In genomic region chr19:10297041-10297503, GRCm38 (mm10) we compare ENCODE assay signal across 8 mouse cellular contexts. TPM values are rescaled to one million over a fixed set of nuclear protein-coding genes. Genes with fewer than 3 reads are reported as not detected.
A peak's percentile ranks its signal among the peaks of the same experiment; 100 is the strongest.
DNase-seq lines count a peak whose midpoint lies in the region; ATAC-seq and TF ChIP-seq lines count a peak whose summit lies in the region.
"Had no signal": no experiment of that assay in that cellular context is flagged by ENCODE, and none has a peak within 500 bp of the region (broad histone marks: within the 10 kb centered on the region; RNA-seq: fewer than 3 reads in every experiment).

No protein-coding gene starts in this region.

- H3K4me1 ChIP-seq in forebrain, embryonic 12.5 days: peaks cover 35% of the 10 kb centered on the region
- H3K4me1 ChIP-seq in liver, embryonic 13.5 days (replicated peaks): peaks cover 15% of the 10 kb centered on the region; the same call in 1 of the 2 replicates
- peaks cover 30% of the 10 kb centered on the region for H3K4me1 ChIP-seq in testis, adult 2 months (ENCODE audit: control insufficient read depth, insufficient read depth, low read length)

- no peak for ATAC-seq in forebrain, embryonic 12.5 days (ENCODE audit: low FRiP score)
- 0 out of 2 replicates have a peak, but pooled peaks have one; percentile 41 for ATAC-seq in liver, embryonic 13.5 days (ENCODE audit: low read depth)

- no peak overlapping the region for H3K27ac ChIP-seq in forebrain, embryonic 12.5 days
- peak overlapping the region; percentile 43 for H3K27ac ChIP-seq in liver, embryonic 13.5 days
- H3K27ac ChIP-seq in testis, adult 2 months (ENCODE audit: control insufficient read depth, insufficient read depth, low read depth, low read length): peak overlapping the region; percentile 37; the same call in 1 of the 2 replicates
- H3K27ac ChIP-seq: macrophage had no signal

- peaks cover 7% of the 10 kb centered on the region; the same call in 1 of the 2 replicates for H3K27me3 ChIP-seq in forebrain, embryonic 12.5 days
- peaks cover 28% of the 10 kb centered on the region for H3K27me3 ChIP-seq in liver, embryonic 13.5 days
- no peaks in the 10 kb centered on the region for H3K27me3 ChIP-seq in testis, adult 2 months (ENCODE audit: control insufficient read depth, insufficient read depth, low read length)

- 39% methylated on average over 8 of the region's 8 CpGs for WGBS in forebrain, embryonic 12.5 days
- WGBS in liver, embryonic 13.5 days (ENCODE audit: insufficient replicate concordance): 35% methylated on average over 8 of the region's 8 CpGs

- peak; percentile 50 to 72 for DNase-seq in urinary bladder, adult 18-20 months (ENCODE audit: low spot score in 2 of 2)
- DNase-seq in urinary bladder, adult 2 months (ENCODE audit: low spot score): no peak
- peak; percentile 57 to 75 for DNase-seq in heart, postnatal 36 days
- DNase-seq in liver, embryonic 13.5 days: no peak
- no peak for DNase-seq in retina, embryonic 14.5 days (ENCODE audit: low spot score)

- no peak overlapping the region for H3K4me3 ChIP-seq in forebrain, embryonic 12.5 days (replicated peaks)
- no peak overlapping the region for H3K4me3 ChIP-seq in liver, embryonic 13.5 days (replicated peaks)
- no peak overlapping the region for H3K4me3 ChIP-seq in testis, adult 2 months (ENCODE audit: control insufficient read depth, low read depth, low read length)

- TF ChIP-seq POLR2A in testis, adult 2 months (IDR thresholded peaks at IDR 0.05; ENCODE audit: control insufficient read depth, low read depth, low read length): no peak

- peak overlapping the region; percentile 13; the same call in 1 of the 2 replicates for H3K9ac ChIP-seq in forebrain, embryonic 12.5 days
- no peak overlapping the region for H3K9ac ChIP-seq in liver, embryonic 13.5 days

- no peaks in the 10 kb centered on the region for H3K9me3 ChIP-seq in forebrain, embryonic 12.5 days
- H3K9me3 ChIP-seq in liver, embryonic 13.5 days (replicated peaks): no peaks in the 10 kb centered on the region

- intact Hi-C loops in heart, postnatal 36 days (cut with DNase I): no loop called here

- H3K36me3 ChIP-seq in forebrain, embryonic 12.5 days (replicated peaks): no peaks in the 10 kb centered on the region
- no peaks in the 10 kb centered on the region for H3K36me3 ChIP-seq in liver, embryonic 13.5 days
- no peaks in the 10 kb centered on the region for H3K36me3 ChIP-seq in testis, adult 2 months (ENCODE audit: control insufficient read depth, insufficient read depth, low read length)

- no peak overlapping the region for H3K4me2 ChIP-seq in forebrain, embryonic 12.5 days
- no peak overlapping the region for H3K4me2 ChIP-seq in liver, embryonic 13.5 days

- TF ChIP-seq CTCF in testis, adult 2 months (IDR thresholded peaks at IDR 0.05; ENCODE audit: control insufficient read depth, insufficient read depth, insufficient replicate concordance, low read depth, low read length): no peak

RNA-seq across cellular contexts. Expression of gene Dagla, which starts 7.6 kb away (rescaled TPM):
- 5.5 and 6.4 TPM in 2 replicates for polyA plus RNA-seq in urinary bladder, adult 2 months (2012; rRNA removed)
- polyA plus RNA-seq in forebrain, embryonic 12.5 days (2016; fragmentation: Nextera tagmentation; extraction: Ambion mirVana): 3.6 TPM in 2 replicates
- 1 to 10 TPM; 2.7 TPM for total RNA-seq in heart, postnatal 36 days (2021)
- 0.20 and 0.32 TPM in 2 replicates for polyA plus RNA-seq in liver, embryonic 13.5 days (2015; fragmentation: Nextera tagmentation; extraction: Ambion mirVana)
- 1.7 and 1.8 TPM in 2 replicates for polyA plus RNA-seq in testis, adult 2 months (2012; rRNA removed)

RNA-seq across cellular contexts. Expression of gene Myrf, which starts 56.5 kb away (rescaled TPM):
- 3.8 and 4.3 TPM in 2 replicates for polyA plus RNA-seq in urinary bladder, adult 2 months (2012; rRNA removed)
- 0.72 and 0.87 TPM in 2 replicates for polyA plus RNA-seq in forebrain, embryonic 12.5 days (2016; fragmentation: Nextera tagmentation; extraction: Ambion mirVana)
- total RNA-seq in heart, postnatal 36 days (2021): 1 to 10 TPM; 5.9 to 7.3 TPM
- 3.2 and 3.4 TPM in 2 replicates for polyA plus RNA-seq in liver, embryonic 13.5 days (2015; fragmentation: Nextera tagmentation; extraction: Ambion mirVana)
- 3.2 and 3.9 TPM in 2 replicates for polyA plus RNA-seq in testis, adult 2 months (2012; rRNA removed)

Comparison
In these comparisons a context has a peak if more than half of its experiments do, and no peak if none do; other contexts are left out.
1. DNase-seq: peak in urinary bladder, adult 18-20 months (2 of 2) and heart, postnatal 36 days (2 of 2); none in urinary bladder, adult 2 months (single experiment), liver, embryonic 13.5 days (single experiment) and retina, embryonic 14.5 days (single experiment).